Mouse (Mus musculus) limb, embryonic 11.5 days (tissue): ENCODE measurements at regions not wholly inside any gene's neighbourhood (a gene's known extent, or its start where the extent isn't known, plus 50 kb on each side); places are given as distances from the start of the nearest gene placed in this dataset.

Source experiments
- ATAC-seq: fragments of 200-750 bp; cut with Nextera tagmentation; 2 replicates; pipeline ENCODE4 v1.8.0; 2017; ENCODE audit warnings: low read depth; ENCODE audit not compliant: insufficient number of reproducible peaks, low FRiP score, low TSS enrichment
- DNase-seq: peaks from one replicate; pipeline ENCODE4 v3.0.0-alpha.2; 2015; ENCODE audit warnings: low spot score
- H3K27ac ChIP-seq: fragments of 300-500 bp; sonication (generic); replicated peaks from 2 replicates; pipeline ENCODE4 v1.5.1; 2014; ENCODE audit warnings: low read depth, mild to moderate bottlenecking, low read length
- H3K27me3 ChIP-seq: fragments of 300-500 bp; sonication (generic); 2 replicates; pipeline ENCODE4 v1.6.1; 2014; ENCODE audit warnings: mild to moderate bottlenecking, low read length, mixed read lengths; ENCODE audit not compliant: control insufficient read depth, insufficient read depth
- H3K36me3 ChIP-seq: fragments of 300-500 bp; sonication (generic); 2 replicates; pipeline ENCODE4 v1.6.1; 2014; ENCODE audit warnings: mild to moderate bottlenecking, low read length, moderate library complexity, mixed read lengths; ENCODE audit not compliant: control insufficient read depth, insufficient read depth
- H3K4me1 ChIP-seq: fragments of 300-500 bp; sonication (generic); 2 replicates; pipeline ENCODE4 v1.6.1; 2014; ENCODE audit warnings: low read length, mixed read lengths; ENCODE audit not compliant: control insufficient read depth, insufficient read depth
- H3K4me2 ChIP-seq: fragments of 300-500 bp; sonication (generic); 2 replicates; pipeline ENCODE4 v1.6.1; 2014; ENCODE audit warnings: low read depth, mild to moderate bottlenecking, moderate library complexity; ENCODE audit not compliant: severe bottlenecking
- H3K4me3 ChIP-seq: fragments of 300-500 bp; sonication (generic); 2 replicates; pipeline ENCODE4 v1.5.1; 2014; ENCODE audit warnings: low read depth, low read length
- H3K9ac ChIP-seq: fragments of 300-500 bp; sonication (generic); 2 replicates; pipeline ENCODE4 v1.6.1; 2014; ENCODE audit warnings: mild to moderate bottlenecking, low read length
- H3K9me3 ChIP-seq: fragments of 300-500 bp; sonication (generic); 2 replicates; pipeline ENCODE4 v1.6.1; 2016; ENCODE audit warnings: low read length; ENCODE audit not compliant: control insufficient read depth
- WGBS: fragments of 180-500 bp; shearing (Covaris S2); extraction: QIAGEN DNeasy Blood & Tissue Kit; methylation state at CpG from one replicate; pipeline ENCODE4 v1.1.7; 2014; 5-methylcytosine and 5-hydroxymethylcytosine counted together

- Histone ChIP-seq H3K27ac (no peak overlapping the region), H3K4me3 (no peak overlapping the region), H3K27me3 (no peaks in the 10 kb centered on the region), H3K36me3 (no peaks in the 10 kb centered on the region), H3K4me1 (no peaks in the 10 kb centered on the region), H3K9ac (no peak overlapping the region), H3K9me3 (no peaks in the 10 kb centered on the region), H3K4me2 (no peak overlapping the region)
- DNase-seq: no peak
- WGBS: 85% methylated on average over 4 of the region's 4 CpGs
- ATAC-seq: no peak
Measured at GRCm38 (mm10) chr2:171765071-171765470, 278.2 kb downstream of the Cbln4 start.

- Histone ChIP-seq H3K4me2 (no peak overlapping the region), H3K27ac (no peak overlapping the region), H3K4me3 (no peak overlapping the region), H3K36me3 (no peaks in the 10 kb centered on the region), H3K9me3 (no peaks in the 10 kb centered on the region), H3K9ac (no peak overlapping the region), H3K27me3 (no peaks in the 10 kb centered on the region), H3K4me1 (no peaks in the 10 kb centered on the region)
- ATAC-seq: no peak
- 72% methylated on average over 9 of the region's 9 CpGs for WGBS
- DNase-seq: no peak
Measured at GRCm38 (mm10) chr2:171753502-171753901, 289.8 kb downstream of the Cbln4 start.

- DNase-seq: no peak
- Histone ChIP-seq H3K4me1 (peaks cover 3% of the 10 kb centered on the region; the same call in 1 of the 2 replicates), H3K27ac (no peak overlapping the region), H3K27me3 (no peaks in the 10 kb centered on the region), H3K9ac (no peak overlapping the region), H3K4me2 (no peak overlapping the region), H3K4me3 (no peak overlapping the region), H3K9me3 (no peaks in the 10 kb centered on the region), H3K36me3 (no peaks in the 10 kb centered on the region)
- 62% methylated on average over 1 of the region's 1 CpGs for WGBS
- ATAC-seq: no peak
Measured at GRCm38 (mm10) chr2:171747162-171747561, 296.1 kb downstream of the Cbln4 start.

GRCm38 (mm10) chr2:171743111-171743510 is 300.2 kb downstream of the Cbln4 start:
- Histone ChIP-seq H3K27ac (no peak overlapping the region; the same call in 1 of the 2 replicates), H3K9ac (no peak overlapping the region), H3K36me3 (no peaks in the 10 kb centered on the region), H3K9me3 (no peaks in the 10 kb centered on the region), H3K4me2 (no peak overlapping the region), H3K4me3 (no peak overlapping the region), H3K27me3 (no peaks in the 10 kb centered on the region), H3K4me1 (peaks cover 13% of the 10 kb centered on the region)
- DNase-seq (peak; percentile 49), ATAC-seq (no peak)
- 9% methylated on average over 2 of the region's 2 CpGs for WGBS

- Histone ChIP-seq H3K9me3 (no peaks in the 10 kb centered on the region), H3K4me1 (peaks cover 13% of the 10 kb centered on the region), H3K9ac (no peak overlapping the region), H3K4me3 (no peak overlapping the region), H3K36me3 (no peaks in the 10 kb centered on the region), H3K4me2 (no peak overlapping the region), H3K27me3 (no peaks in the 10 kb centered on the region), H3K27ac (no peak overlapping the region)
- ATAC-seq (no peak), DNase-seq (no peak)
- WGBS: 69% methylated on average over 11 of the region's 11 CpGs
Measured at GRCm38 (mm10) chr2:171742706-171743105, 300.6 kb downstream of the Cbln4 start.

- no peak overlapping the region for H3K4me3 ChIP-seq
- H3K9ac ChIP-seq: no peak overlapping the region
- no peak overlapping the region for H3K27ac ChIP-seq
- no peak overlapping the region for H3K4me2 ChIP-seq
- peaks cover 17% of the 10 kb centered on the region for H3K4me1 ChIP-seq
- no peaks in the 10 kb centered on the region for H3K27me3 ChIP-seq
- no peak for DNase-seq
- H3K36me3 ChIP-seq: no peaks in the 10 kb centered on the region
- no peaks in the 10 kb centered on the region for H3K9me3 ChIP-seq
- ATAC-seq: no peak
- WGBS: 87% methylated on average over 8 of the region's 8 CpGs
Measured at GRCm38 (mm10) chr2:171737761-171738160, 305.5 kb downstream of the Cbln4 start.

- ATAC-seq (peak; percentile 69), DNase-seq (peak; percentile 75)
- H3K36me3 ChIP-seq: no peaks in the 10 kb centered on the region
- H3K9ac ChIP-seq: no peak overlapping the region
- H3K4me3 ChIP-seq: no peak overlapping the region
- no peaks in the 10 kb centered on the region for H3K27me3 ChIP-seq
- H3K4me1 ChIP-seq: peaks cover 6% of the 10 kb centered on the region; the same call in 1 of the 2 replicates
- 6% methylated on average over 14 of the region's 14 CpGs for WGBS
- H3K9me3 ChIP-seq: no peaks in the 10 kb centered on the region
- peak overlapping the region; percentile 25; the same call in 1 of the 2 replicates for H3K4me2 ChIP-seq
- H3K27ac ChIP-seq: peak overlapping the region; percentile 76
Measured at GRCm38 (mm10) chr2:171735061-171735490, 308.2 kb downstream of the Cbln4 start.

- no peaks in the 10 kb centered on the region for H3K36me3 ChIP-seq
- DNase-seq (peak; percentile 85), ATAC-seq (peak; percentile 89)
- H3K9me3 ChIP-seq: no peaks in the 10 kb centered on the region
- peak overlapping the region; percentile 76 for H3K27ac ChIP-seq
- H3K4me3 ChIP-seq: no peak overlapping the region
- peak overlapping the region; percentile 25; the same call in 1 of the 2 replicates for H3K4me2 ChIP-seq
- no peak overlapping the region for H3K9ac ChIP-seq
- peaks cover 6% of the 10 kb centered on the region; the same call in 1 of the 2 replicates for H3K4me1 ChIP-seq
- H3K27me3 ChIP-seq: no peaks in the 10 kb centered on the region
- 11% methylated on average over 4 of the region's 4 CpGs for WGBS
Measured at GRCm38 (mm10) chr2:171734634-171734987, 308.7 kb downstream of the Cbln4 start.

GRCm38 (mm10) chr2:171733965-171734633 is 309.2 kb downstream of the Cbln4 start:
- no peak overlapping the region for H3K4me2 ChIP-seq
- peak; percentile 61 for DNase-seq
- H3K27ac ChIP-seq: peak overlapping the region; percentile 36

More at GRCm38 (mm10) chr2:171733965-171734633, 309.2 kb downstream of the Cbln4 start:
- Histone ChIP-seq H3K36me3 (no peaks in the 10 kb centered on the region), H3K4me1 (peaks cover 6% of the 10 kb centered on the region; the same call in 1 of the 2 replicates), H3K9ac (no peak overlapping the region), H3K9me3 (no peaks in the 10 kb centered on the region), H3K27me3 (no peaks in the 10 kb centered on the region), H3K4me3 (no peak overlapping the region)
- WGBS: 33% methylated on average over 14 of the region's 14 CpGs
- peak; percentile 18 for ATAC-seq
